Mouse (Mus musculus): ENCODE results near the gene Tigd2.

DNA sequence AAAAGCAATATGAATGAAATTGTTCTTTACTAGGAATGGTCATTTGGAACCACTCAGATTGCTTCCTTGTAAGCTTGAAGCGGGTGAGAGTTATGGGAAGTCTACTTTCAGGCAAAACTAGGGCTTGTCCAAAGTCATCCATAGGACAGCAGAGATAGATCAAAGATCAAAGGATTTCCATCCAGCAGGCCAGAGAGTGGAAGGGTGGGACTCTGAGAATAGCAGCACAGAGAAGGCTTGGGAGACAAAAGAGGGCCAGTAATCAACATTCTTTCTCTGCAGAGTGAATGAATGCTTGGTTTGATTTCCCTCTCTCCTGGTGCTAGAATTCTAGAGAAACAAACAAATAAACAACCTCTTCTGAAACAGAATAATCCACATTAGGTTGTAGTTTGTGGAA lies 1.1 kb upstream of the Tigd2 start:
- TF ChIP-seq CTCF (IDR thresholded peaks at IDR 0.05; ENCODE audit: borderline replicate concordance, control insufficient read depth, extremely low read depth, insufficient read depth, low read length, poor library complexity) (no peak), POLR2A (IDR thresholded peaks at IDR 0.05; ENCODE audit: control insufficient read depth, extremely low read depth, insufficient read depth, low read length, poor library complexity) (no peak)

All from thymus, adult 2 months (tissue).